Mouse (Mus musculus): ENCODE measurements around the gene Ubac2. TPM values are rescaled to one million over a fixed set of nuclear protein-coding genes. Genes with fewer than 3 reads are reported as not detected.

Gene Ubac2
- total RNA-seq, 2 experiments from 2014 or later, result 27.3 to 30.3 TPM

DNA sequence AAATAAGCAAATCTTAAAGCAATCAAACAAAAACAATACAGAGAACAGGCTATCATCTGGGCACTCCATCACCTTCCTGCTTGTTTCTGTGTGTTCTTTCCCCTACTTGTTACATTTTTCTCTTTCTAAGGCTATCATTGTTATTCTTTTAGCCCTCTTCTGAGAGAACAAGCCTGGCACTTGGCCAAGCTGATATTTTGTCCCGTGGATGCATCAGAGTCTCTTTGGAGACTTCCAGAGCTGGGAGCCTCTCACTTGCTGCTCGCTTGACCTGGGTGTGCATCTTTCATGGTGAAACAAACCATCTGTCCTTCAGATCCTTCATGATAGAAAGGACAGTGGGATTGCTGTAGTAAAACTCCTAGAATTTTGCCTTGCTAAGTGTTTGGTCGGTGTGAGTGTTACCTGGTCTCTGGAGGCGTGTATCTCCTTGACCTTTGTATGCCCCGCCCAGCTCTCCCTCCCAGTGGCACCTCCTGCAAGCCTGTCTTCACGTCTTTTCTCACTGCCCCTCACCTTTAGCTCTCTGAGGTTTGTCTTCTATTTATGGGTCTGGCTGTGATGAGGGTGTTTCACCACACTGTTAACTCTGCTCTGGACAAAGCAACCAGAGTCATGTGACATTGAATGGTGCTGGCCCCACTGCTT lies 5.9 kb downstream of the Ubac2 start:
- no peak for DNase-seq (ENCODE audit: extremely low spot score in 1 of 2, low spot score in 2 of 2)
- intact Hi-C loops (cut with DNase I), result no loop called here

GRCm38 (mm10) chr14:121893747-121894146 lies 15.3 kb downstream of the Ubac2 start:
- no peak for DNase-seq (ENCODE audit: extremely low spot score in 1 of 2, low spot score in 2 of 2)

GRCm38 (mm10) chr14:121894511-121895135 lies 16.2 kb downstream of the Ubac2 start:
- no peak for DNase-seq (ENCODE audit: extremely low spot score in 1 of 2, low spot score in 2 of 2)
- intact Hi-C loops (cut with DNase I), result no loop called here

More at GRCm38 (mm10) chr14:121893747-121894146, 15.3 kb downstream of the Ubac2 start:
- intact Hi-C loops (cut with DNase I), result no loop called here

DNA sequence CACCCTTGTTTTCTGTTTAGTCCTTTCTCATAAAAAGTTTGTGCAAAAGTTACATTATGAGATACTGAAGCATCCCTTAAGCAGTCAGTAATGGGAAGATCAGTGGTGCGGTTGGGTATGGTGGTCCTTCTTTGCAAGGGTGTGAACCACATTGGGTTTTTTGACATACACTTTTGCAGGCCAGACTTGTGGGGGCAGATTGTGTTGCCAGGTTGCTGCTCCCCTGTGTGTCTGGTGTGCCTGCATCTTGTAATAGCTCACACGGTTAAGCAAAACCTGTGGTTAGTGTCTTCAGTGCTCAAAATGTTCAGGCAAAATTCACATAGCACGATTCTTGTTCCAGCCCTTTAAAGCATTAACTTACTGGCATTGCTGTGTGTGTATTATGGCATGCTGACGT lies 16.9 kb downstream of the Ubac2 start:
- intact Hi-C loops (cut with DNase I), result no loop called here
- DNase-seq (ENCODE audit: extremely low spot score in 1 of 2, low spot score in 2 of 2), result no peak

- intact Hi-C loops (cut with DNase I), result no loop called here
- no peak for DNase-seq (ENCODE audit: extremely low spot score in 1 of 2, low spot score in 2 of 2)
These were observed 18.0 kb downstream of the Ubac2 start for GRCm38 (mm10) chr14:121896126-121897090.

DNA sequence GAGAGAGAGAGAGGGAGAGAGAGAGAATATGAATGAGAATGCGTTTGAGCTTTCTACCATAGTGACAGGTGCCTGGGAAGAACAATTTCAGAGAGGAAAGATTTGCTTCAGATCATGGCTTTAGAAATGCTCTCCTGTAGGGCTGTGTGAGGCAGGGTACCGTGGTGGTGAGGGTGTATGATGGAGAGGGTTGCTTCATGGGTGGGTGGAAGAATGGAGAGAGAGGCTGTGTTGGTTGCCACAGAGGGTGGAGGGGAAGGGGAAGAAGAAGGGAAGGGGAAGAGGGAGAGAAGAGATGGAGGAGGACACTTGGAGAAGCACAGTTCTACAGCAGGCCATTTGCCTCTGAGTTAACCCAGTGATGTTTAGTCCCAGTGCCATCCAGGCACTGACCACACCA lies 19.4 kb downstream of the Ubac2 start:
- no peak for DNase-seq (ENCODE audit: extremely low spot score in 1 of 2, low spot score in 2 of 2)

DNA sequence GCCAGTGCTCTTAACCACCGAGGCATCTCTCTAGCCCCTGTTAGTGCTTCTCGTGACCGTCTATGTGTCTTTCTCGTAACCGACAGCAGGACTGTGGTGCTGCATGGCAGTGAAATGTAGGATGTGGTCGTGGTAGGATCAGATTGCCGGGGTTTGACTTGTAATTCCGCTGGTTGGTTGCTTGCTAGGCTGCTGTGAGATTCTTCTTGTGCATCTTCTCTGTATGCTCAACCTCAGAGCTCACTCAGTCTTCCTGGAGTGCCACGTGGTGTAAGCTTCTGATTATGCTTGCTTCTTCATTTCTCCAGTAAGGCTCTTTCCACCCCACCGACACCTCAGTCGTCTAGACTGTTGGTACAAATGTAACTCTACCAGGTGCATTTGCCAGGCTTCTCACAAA lies 20.1 kb downstream of the Ubac2 start:
- intact Hi-C loops (cut with DNase I), result no loop called here
- no peak for DNase-seq (ENCODE audit: extremely low spot score in 1 of 2, low spot score in 2 of 2)

More for the DNA sequence above, 19.4 kb downstream of the Ubac2 start:
- intact Hi-C loops (cut with DNase I), result no loop called here

DNA sequence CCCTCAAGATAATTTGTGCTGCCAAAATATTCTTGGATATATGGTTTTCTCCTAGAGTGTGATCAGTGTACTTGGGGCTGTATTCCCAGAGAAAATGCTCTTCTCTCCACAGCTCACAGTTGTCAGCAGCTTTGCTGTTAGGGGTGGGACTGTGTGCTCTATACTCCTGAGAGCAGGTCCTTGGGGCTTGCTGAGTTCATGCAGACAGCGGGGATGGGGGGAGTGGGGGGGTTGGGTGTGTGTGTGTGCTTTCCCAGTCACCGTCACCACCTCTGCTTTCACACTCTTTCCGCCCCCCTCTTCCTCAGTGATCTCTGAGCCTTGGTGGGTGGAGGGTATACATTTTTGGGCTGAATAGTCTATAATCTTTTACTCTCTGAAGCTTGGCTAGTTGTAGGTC lies 20.7 kb downstream of the Ubac2 start:
- no peak for DNase-seq (ENCODE audit: extremely low spot score in 1 of 2, low spot score in 2 of 2)
- intact Hi-C loops (cut with DNase I), result no loop called here

- no peak for DNase-seq (ENCODE audit: extremely low spot score in 1 of 2, low spot score in 2 of 2)
- intact Hi-C loops (cut with DNase I), result no loop called here
These were observed 23.1 kb downstream of the Ubac2 start for GRCm38 (mm10) chr14:121901511-121901910.

DNA sequence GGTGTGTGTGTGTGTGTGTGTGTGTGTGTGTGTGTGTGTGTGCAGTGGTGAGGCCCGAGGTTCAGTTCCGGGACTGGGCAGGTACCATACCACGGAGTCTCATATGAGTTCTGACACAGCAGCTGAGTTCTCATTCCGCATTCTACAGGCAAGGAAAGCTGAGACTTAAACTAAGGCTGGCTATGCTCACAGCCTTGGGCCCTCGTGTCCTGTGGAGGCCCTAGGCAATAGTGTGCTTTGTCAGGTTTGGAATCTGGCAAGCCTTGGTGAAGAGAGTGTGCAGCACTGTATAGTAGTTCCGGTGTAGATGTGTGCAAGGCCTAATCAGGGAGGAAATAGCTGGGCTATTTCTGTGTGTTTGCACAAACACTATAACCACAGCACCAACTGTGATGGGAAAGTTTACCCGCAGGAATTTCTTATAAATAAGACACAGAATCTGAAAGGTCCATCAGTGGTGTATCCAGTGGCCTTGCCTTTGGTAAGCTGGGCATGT lies 25.0 kb downstream of the Ubac2 start:
- intact Hi-C loops (cut with DNase I), result no loop called here
- DNase-seq (ENCODE audit: extremely low spot score in 1 of 2, low spot score in 2 of 2), result no peak

DNA sequence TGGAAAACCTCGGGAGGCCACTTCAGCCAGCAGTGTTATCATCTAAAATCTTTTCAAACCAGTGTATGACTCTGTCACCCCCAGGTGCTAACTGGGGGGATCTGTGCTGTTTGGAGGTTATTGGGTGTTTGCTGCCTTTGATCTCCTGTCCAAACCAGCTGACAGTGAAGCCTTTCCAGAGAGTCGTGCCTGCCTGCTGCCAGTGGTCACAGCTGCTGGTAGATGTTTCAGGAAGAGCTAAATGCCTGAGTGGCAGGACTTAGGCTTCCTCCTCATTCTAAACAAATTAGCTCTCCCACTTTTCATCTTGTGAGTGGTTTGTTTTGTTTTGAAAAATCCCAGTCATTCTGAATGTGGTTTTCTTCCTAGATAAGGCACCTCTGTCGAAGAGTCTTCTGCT lies 26.3 kb downstream of the Ubac2 start:
- DNase-seq (ENCODE audit: extremely low spot score in 1 of 2, low spot score in 2 of 2), result no peak
- intact Hi-C loops (cut with DNase I), result no loop called here

GRCm38 (mm10) chr14:121906341-121906991 lies 28.0 kb downstream of the Ubac2 start:
- DNase-seq (ENCODE audit: extremely low spot score in 1 of 2, low spot score in 2 of 2), result no peak
- intact Hi-C loops (cut with DNase I), result no loop called here

DNA sequence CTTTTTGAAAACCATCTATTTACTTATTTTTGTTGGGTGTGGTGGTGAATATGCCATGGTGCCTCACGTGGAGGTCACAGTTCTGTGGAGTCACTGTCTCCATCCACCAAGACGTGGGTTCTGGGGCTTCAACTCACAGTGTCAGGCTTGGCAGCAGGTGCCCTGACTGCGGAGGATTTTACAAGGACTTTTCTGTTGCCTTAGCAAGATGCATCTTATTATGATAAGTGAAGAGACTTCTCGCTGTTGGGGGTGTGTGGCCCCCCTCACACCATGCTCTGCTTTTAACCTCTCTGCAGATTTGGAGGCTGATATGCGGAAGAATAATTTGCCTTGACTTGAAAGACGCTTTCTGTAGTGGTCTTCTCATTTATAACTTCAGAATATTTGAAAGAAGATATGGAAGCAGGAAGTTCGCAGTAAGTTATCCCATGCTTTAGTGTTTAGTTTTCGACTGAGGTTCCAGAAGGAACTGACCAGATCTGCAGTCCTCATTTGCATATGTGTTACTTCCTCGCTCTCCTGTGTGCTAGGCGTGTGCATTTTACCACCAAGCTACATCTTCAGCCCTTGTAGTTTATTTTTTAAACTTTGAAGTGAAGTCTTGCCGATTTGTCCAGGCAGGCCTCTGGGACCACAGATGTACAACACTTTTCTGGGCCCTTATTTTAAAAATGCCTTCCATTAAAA lies 28.7 kb downstream of the Ubac2 start:
- DNase-seq (ENCODE audit: extremely low spot score in 1 of 2, low spot score in 2 of 2), result no peak
- intact Hi-C loops (cut with DNase I), result no loop called here

DNA sequence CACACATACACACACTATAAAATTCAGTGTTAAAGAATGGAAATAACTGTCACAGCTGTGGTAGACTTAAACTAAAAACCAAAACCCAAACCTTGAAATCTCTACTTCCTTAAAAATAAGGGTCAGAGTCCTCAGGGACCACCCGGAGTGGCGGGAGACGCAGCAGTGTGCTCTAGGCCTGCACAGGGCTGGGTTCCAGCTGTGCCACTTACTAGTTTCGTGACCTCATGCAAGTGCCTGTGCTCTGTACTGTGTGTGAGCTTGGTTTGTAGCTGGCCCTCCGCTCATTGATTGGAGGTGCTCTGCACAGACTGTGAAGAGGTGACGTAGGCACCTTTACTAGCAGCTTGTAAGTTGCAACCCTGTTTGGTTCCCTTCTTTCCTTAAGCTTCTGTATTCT lies 31.4 kb downstream of the Ubac2 start:
- DNase-seq (ENCODE audit: extremely low spot score in 1 of 2, low spot score in 2 of 2), result no peak
- intact Hi-C loops (cut with DNase I), result no loop called here

DNA sequence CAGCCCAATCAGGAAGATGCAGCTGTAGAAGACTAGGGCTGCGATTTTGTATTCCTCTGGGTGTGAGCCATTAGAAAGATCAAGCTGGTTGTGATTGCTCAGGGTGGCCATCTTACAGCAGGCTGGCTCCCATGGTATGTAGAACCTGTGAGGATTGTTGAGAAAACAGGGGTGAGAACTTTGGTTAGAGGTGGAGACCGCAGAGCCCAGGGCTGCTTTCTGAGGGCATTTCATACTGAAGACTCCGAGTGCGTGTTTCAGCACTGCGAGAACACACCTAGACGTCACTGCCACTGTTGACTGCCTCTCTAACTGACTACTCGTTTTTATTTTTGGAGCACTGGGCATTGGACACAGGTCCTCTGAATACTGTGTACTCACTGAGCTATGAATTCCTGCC lies 34.1 kb downstream of the Ubac2 start:
- DNase-seq (ENCODE audit: extremely low spot score in 1 of 2, low spot score in 2 of 2), result no peak
- intact Hi-C loops (cut with DNase I), result no loop called here

DNA sequence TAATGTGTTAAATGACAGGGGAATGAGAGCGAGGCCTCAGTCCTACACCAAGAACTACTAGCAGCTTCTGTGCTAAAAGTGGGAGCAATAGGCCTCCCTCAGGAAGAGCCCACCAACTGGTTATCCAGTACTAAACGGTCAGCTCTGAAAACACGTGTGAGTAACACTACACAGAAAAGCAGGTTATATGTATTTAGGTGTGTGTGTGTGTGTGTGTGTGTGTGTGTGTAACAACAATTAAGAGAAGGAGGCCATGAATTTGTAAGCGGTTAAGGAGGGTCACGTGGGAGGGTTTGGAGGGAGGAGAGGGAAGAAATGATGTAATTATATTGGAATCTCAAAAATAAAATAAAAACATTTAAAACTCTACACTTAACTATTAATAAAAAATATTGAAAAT lies 36.7 kb downstream of the Ubac2 start:
- no peak for DNase-seq (ENCODE audit: extremely low spot score in 1 of 2, low spot score in 2 of 2)
- intact Hi-C loops (cut with DNase I), result no loop called here

DNA sequence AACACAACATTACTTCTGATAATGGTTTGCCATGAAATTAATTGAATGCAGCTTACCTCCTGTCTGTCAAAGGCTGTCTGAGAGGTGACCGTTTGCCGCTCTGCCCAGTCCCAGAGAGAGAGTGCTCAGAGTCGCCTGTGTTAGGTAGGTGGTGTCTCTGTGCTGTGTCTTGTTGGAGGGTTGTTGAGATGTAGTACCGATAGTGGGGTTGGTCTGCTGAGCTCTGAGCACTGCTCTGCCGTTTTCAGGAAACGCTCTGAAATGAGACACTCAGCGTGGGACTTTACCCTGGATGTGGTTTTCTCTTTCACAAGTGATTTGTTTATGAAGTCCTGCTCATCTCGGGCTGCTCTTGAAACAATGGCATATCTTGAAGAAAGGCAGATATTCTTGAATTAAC lies 37.2 kb downstream of the Ubac2 start, which contains the start of gene Gpr18:
TSS of gene Gpr18 (minus strand) at position 161 of the 400 bp plus-strand sequence.
- no peak for DNase-seq (ENCODE audit: extremely low spot score in 1 of 2, low spot score in 2 of 2)
- intact Hi-C loops (cut with DNase I), result no loop called here

DNA sequence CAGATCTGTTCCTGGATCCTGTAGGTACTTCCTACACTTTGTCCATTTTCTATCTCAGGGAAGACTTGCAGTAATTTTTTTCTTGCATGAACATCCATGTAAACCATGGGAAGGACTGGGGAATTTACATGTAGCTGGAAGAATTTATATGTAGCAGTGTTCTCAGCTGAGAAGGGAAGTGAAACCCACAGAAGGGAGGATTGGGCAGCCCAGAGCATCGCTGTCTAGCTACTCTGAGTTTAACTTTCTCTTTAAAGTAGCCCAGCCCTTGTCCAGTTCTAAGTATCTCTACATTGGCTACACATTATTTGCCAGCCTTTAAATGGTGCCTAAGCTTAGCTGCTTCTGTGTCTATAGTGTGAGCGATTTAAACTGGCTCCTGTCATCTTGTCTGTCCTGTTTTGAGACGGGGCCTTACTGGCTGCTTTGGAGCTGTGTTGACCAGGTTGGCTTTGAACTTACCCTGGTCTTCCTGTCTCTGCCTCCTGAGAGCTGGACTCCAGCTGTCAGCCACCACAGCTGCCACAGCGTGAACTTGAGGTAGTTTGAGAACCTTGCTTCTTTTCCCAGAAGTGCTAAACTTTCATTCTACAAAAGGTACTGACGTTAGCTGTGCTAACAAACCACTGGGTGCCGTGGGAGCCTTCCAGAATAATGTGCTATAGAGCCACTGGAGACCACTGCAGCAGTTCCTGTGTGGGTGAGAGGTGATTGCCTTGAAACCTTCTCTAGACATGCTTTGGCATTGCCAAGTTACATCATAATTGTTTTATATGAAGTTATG lies 38.1 kb downstream of the Ubac2 start:
- no peak for DNase-seq (ENCODE audit: extremely low spot score in 1 of 2, low spot score in 2 of 2)
- intact Hi-C loops (cut with DNase I), result no loop called here

Data from left cerebral cortex, postnatal 10 days (tissue).